Mouse (Mus musculus) CH12.LX (cell line): ENCODE measurements at regions not wholly inside any gene's neighbourhood (a gene's known extent, or its start where the extent isn't known, plus 50 kb on each side); places are given as distances from the start of the nearest gene placed in this dataset.

ENCODE experiments used
- CHD2 ChIP-seq: IDR thresholded peaks from 2 replicates; pipeline ENCODE4 v1.6.1; 2011; ENCODE audit warnings: low read length, improper control_type of control experiment
- CTCF ChIP-seq, 2 experiments: IDR thresholded peaks in 1 of 2; conservative IDR thresholded peaks in 1 of 2; 2 replicates each; pipeline ENCODE4 v1.5.1; 2011 to 2012; ENCODE audit warnings: low read depth in 2 of 2, low read length in 2 of 2, improper control_type of control experiment in 1 of 2, inconsistent platforms in 1 of 2, mild to moderate bottlenecking in 1 of 2, moderate library complexity in 1 of 2
- EP300 ChIP-seq: IDR thresholded peaks from 2 replicates; pipeline ENCODE4 v1.6.1; 2011; ENCODE audit warnings: low read length, improper control_type of control experiment
- ETS1 ChIP-seq: conservative IDR thresholded peaks from 2 replicates; pipeline ENCODE4 v1.6.1; 2012; ENCODE audit warnings: low read depth, mild to moderate bottlenecking, inconsistent platforms, low read length, improper control_type of control experiment, moderate library complexity
- KAT2A ChIP-seq: IDR thresholded peaks from 2 replicates; pipeline ENCODE4 v1.6.1; 2012; ENCODE audit warnings: low read length, improper control_type of control experiment, inconsistent platforms; ENCODE audit not compliant: insufficient replicate concordance
- MAFK ChIP-seq: IDR thresholded peaks from 2 replicates; pipeline ENCODE4 v1.6.1; 2011; ENCODE audit warnings: low read length, improper control_type of control experiment; ENCODE audit not compliant: insufficient replicate concordance
- MAX ChIP-seq: IDR thresholded peaks from 2 replicates; pipeline ENCODE4 v1.6.1; 2011; ENCODE audit warnings: low read length, improper control_type of control experiment
- POLR2A ChIP-seq: IDR thresholded peaks from 2 replicates; pipeline ENCODE4 v1.6.1; 2011; ENCODE audit warnings: low read depth, mild to moderate bottlenecking, improper control_type of control experiment, low read length
- USF1 ChIP-seq: IDR thresholded peaks from 2 replicates; pipeline ENCODE4 v1.6.1; 2014; ENCODE audit warnings: low read depth, mild to moderate bottlenecking, inconsistent platforms, low read length, improper control_type of control experiment
- ZMIZ1 ChIP-seq: IDR thresholded peaks from 2 replicates; pipeline ENCODE4 v1.6.1; 2012; ENCODE audit warnings: low read depth, mild to moderate bottlenecking, inconsistent platforms, low read length, improper control_type of control experiment

DNA sequence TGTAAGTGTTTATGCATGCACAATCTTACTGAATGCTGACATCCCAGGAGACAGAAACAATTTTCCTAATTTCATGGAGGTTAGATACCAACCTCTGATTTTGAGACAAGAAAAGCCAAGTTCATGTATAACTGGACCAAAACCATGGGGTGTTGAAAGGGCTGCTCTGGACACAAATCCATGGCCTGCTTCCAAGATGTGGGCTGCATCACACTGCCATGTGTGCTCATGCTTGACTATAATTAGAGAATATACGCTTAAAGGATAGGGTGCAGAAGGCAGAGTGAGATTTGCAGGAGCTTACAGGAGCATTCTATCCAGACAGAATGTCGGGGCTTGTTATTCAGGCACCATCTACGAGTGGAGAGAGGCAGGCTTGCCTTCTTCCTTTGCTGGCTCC, 64.8 kb upstream of the Runx1 start:
- TF ChIP-seq CHD2 (no peak), ETS1 (no peak), MAX (no peak), KAT2A (no peak), CTCF (conservative IDR thresholded peaks at IDR 0.05 in 1 of 2, IDR thresholded peaks at IDR 0.05 in 1 of 2; ENCODE audit: low read depth in 2 of 2, low read length in 2 of 2) (no peak), EP300 (no peak), POLR2A (no peak), ZMIZ1 (no peak), USF1 (no peak), MAFK (no peak)
